Mouse (Mus musculus): ENCODE results near the gene Mif. TPM values are rescaled to one million over a fixed set of nuclear protein-coding genes. Genes with fewer than 3 reads are reported as not detected.

Mif gene
- polyA plus RNA-seq, 1 experiment from 2014 or later = 984 TPM

- Histone ChIP-seq H3K27ac (replicated peaks) (peak within 1 kb of the TSS; percentile 64), H3K4me3 (ENCODE audit: low read depth, low read length) (peak within 1 kb of the TSS; percentile 39), H3K4me2 (replicated peaks; ENCODE audit: low read depth) (peak within 1 kb of the TSS; percentile 60), H3K9ac (ENCODE audit: low read length) (peak within 1 kb of the TSS; percentile 53), H3K9me3 (ENCODE audit: control insufficient read depth, low read length) (no peaks in the 10 kb centered on the region), H3K36me3 (ENCODE audit: control insufficient read depth, insufficient read depth, low read length) (no peaks in the 10 kb centered on the region), H3K27me3 (ENCODE audit: control insufficient read depth, insufficient read depth, low read length) (no peaks in the 10 kb centered on the region), H3K4me1 (replicated peaks; ENCODE audit: control insufficient read depth, insufficient read depth) (no peaks in the 10 kb centered on the region; the same call in none of the 2 replicates)
- peak; percentile 69 for ATAC-seq (ENCODE audit: low FRiP score, low TSS enrichment)
- peak; percentile 88 for DNase-seq (ENCODE audit: low spot score)
- WGBS = under 1% methylated on average over 21 of the region's 21 CpGs
- TF ChIP-seq EP300 (optimal IDR thresholded peaks at IDR 0.05) (no peak), CTCF (IDR thresholded peaks at IDR 0.05; ENCODE audit: low read depth) (peak; percentile 71)
Observed at GRCm38 (mm10) chr10:75837248-75837759, 22.7 kb downstream of the Mif start, which contains the start of gene Gstt2. Gene Gstt2, minus strand, starts transcription at chr10:75837424.

- peak; percentile 74 for DNase-seq (ENCODE audit: low spot score)
Observed at GRCm38 (mm10) chr10:75835761-75836531, 24.1 kb downstream of the Mif start.

GRCm38 (mm10) chr10:75835307-75835706 is 24.7 kb downstream of the Mif start:
- under 1% methylated on average over 10 of the region's 10 CpGs for WGBS
- peak; percentile 83 for DNase-seq (ENCODE audit: low spot score)
- peak overlapping the region; percentile 88 for H3K27ac ChIP-seq (replicated peaks)
- H3K9ac ChIP-seq (ENCODE audit: low read length) = peak overlapping the region; percentile 38
- peak; percentile 64 for ATAC-seq (ENCODE audit: low FRiP score, low TSS enrichment)
- no peaks in the 10 kb centered on the region for H3K9me3 ChIP-seq (ENCODE audit: control insufficient read depth, low read length)
- no peaks in the 10 kb centered on the region for H3K27me3 ChIP-seq (ENCODE audit: control insufficient read depth, insufficient read depth, low read length)
- peak overlapping the region; percentile 43 for H3K4me3 ChIP-seq (ENCODE audit: low read depth, low read length)
- H3K4me2 ChIP-seq (replicated peaks; ENCODE audit: low read depth) = peak overlapping the region; percentile 77
- TF ChIP-seq EP300 (optimal IDR thresholded peaks at IDR 0.05) = no peak
- no peak for TF ChIP-seq CTCF (IDR thresholded peaks at IDR 0.05; ENCODE audit: low read depth)
- no peaks in the 10 kb centered on the region for H3K36me3 ChIP-seq (ENCODE audit: control insufficient read depth, insufficient read depth, low read length)
- no peaks in the 10 kb centered on the region; the same call in none of the 2 replicates for H3K4me1 ChIP-seq (replicated peaks; ENCODE audit: control insufficient read depth, insufficient read depth)

More at GRCm38 (mm10) chr10:75835761-75836531, 24.1 kb downstream of the Mif start:
- H3K27ac ChIP-seq (replicated peaks) = peak overlapping the region; percentile 88
- H3K9ac ChIP-seq (ENCODE audit: low read length) = no peak overlapping the region
- peak; percentile 58 for ATAC-seq (ENCODE audit: low FRiP score, low TSS enrichment)
- no peaks in the 10 kb centered on the region for H3K9me3 ChIP-seq (ENCODE audit: control insufficient read depth, low read length)
- no peak overlapping the region for H3K4me3 ChIP-seq (ENCODE audit: low read depth, low read length)
- peak overlapping the region; percentile 77 for H3K4me2 ChIP-seq (replicated peaks; ENCODE audit: low read depth)
- WGBS = 22% methylated on average over 6 of the region's 10 CpGs
- H3K4me1 ChIP-seq (replicated peaks; ENCODE audit: control insufficient read depth, insufficient read depth) = no peaks in the 10 kb centered on the region; the same call in none of the 2 replicates
- H3K36me3 ChIP-seq (ENCODE audit: control insufficient read depth, insufficient read depth, low read length) = no peaks in the 10 kb centered on the region
- no peaks in the 10 kb centered on the region for H3K27me3 ChIP-seq (ENCODE audit: control insufficient read depth, insufficient read depth, low read length)
- TF ChIP-seq CTCF (IDR thresholded peaks at IDR 0.05; ENCODE audit: low read depth) = peak; percentile 33
- no peak for TF ChIP-seq EP300 (optimal IDR thresholded peaks at IDR 0.05)

- Histone ChIP-seq H3K27ac (replicated peaks) (peak overlapping the region; percentile 88), H3K4me2 (replicated peaks; ENCODE audit: low read depth) (peak overlapping the region; percentile 77), H3K9ac (ENCODE audit: low read length) (peak overlapping the region; percentile 67), H3K27me3 (ENCODE audit: control insufficient read depth, insufficient read depth, low read length) (no peaks in the 10 kb centered on the region), H3K4me1 (replicated peaks; ENCODE audit: control insufficient read depth, insufficient read depth) (no peaks in the 10 kb centered on the region; the same call in none of the 2 replicates), H3K36me3 (ENCODE audit: control insufficient read depth, insufficient read depth, low read length) (no peaks in the 10 kb centered on the region), H3K4me3 (ENCODE audit: low read depth, low read length) (peak overlapping the region; percentile 43), H3K9me3 (ENCODE audit: control insufficient read depth, low read length) (no peaks in the 10 kb centered on the region)
- ATAC-seq (ENCODE audit: low FRiP score, low TSS enrichment) (no peak), DNase-seq (ENCODE audit: low spot score) (no peak)
- WGBS = 15% methylated on average over 9 of the region's 9 CpGs
- TF ChIP-seq EP300 (optimal IDR thresholded peaks at IDR 0.05) (no peak), CTCF (IDR thresholded peaks at IDR 0.05; ENCODE audit: low read depth) (no peak)
Observed at GRCm38 (mm10) chr10:75834721-75835120, 25.3 kb downstream of the Mif start.

GRCm38 (mm10) chr10:75834250-75834649 is 25.8 kb downstream of the Mif start:
- H3K27ac ChIP-seq (replicated peaks) = peak overlapping the region; percentile 88

More at GRCm38 (mm10) chr10:75834250-75834649, 25.8 kb downstream of the Mif start:
- 3% methylated on average over 21 of the region's 21 CpGs for WGBS
- Histone ChIP-seq H3K4me2 (replicated peaks; ENCODE audit: low read depth) (peak overlapping the region; percentile 77), H3K4me3 (ENCODE audit: low read depth, low read length) (peak overlapping the region; percentile 43), H3K9me3 (ENCODE audit: control insufficient read depth, low read length) (no peaks in the 10 kb centered on the region), H3K9ac (ENCODE audit: low read length) (peak overlapping the region; percentile 67), H3K27me3 (ENCODE audit: control insufficient read depth, insufficient read depth, low read length) (no peaks in the 10 kb centered on the region), H3K36me3 (ENCODE audit: control insufficient read depth, insufficient read depth, low read length) (no peaks in the 10 kb centered on the region), H3K4me1 (replicated peaks; ENCODE audit: control insufficient read depth, insufficient read depth) (no peaks in the 10 kb centered on the region; the same call in none of the 2 replicates)
- ATAC-seq (ENCODE audit: low FRiP score, low TSS enrichment) (peak; percentile 39), DNase-seq (ENCODE audit: low spot score) (peak; percentile 89)
- TF ChIP-seq CTCF (IDR thresholded peaks at IDR 0.05; ENCODE audit: low read depth) (no peak), EP300 (optimal IDR thresholded peaks at IDR 0.05) (no peak)

Data from stomach, postnatal 0 days (tissue).